Mouse (Mus musculus) ES-Bruce4 (cell line): ENCODE results near the gene Agpat3. TPM values are rescaled to one million over a fixed set of nuclear protein-coding genes. Genes with fewer than 3 reads are reported as not detected.
A peak's percentile ranks its signal among the peaks of the same experiment; 100 is the strongest.

Source experiments
- H3K27ac ChIP-seq: 2 replicates; pipeline ENCODE4 v1.5.1; 2012; ENCODE audit warnings: low read length, inconsistent platforms; ENCODE audit not compliant: insufficient read depth
- H3K27me3 ChIP-seq: 2 replicates; pipeline ENCODE4 v1.6.1; 2012; ENCODE audit warnings: mild to moderate bottlenecking, low read length, inconsistent platforms; ENCODE audit not compliant: control insufficient read depth, poor library complexity, insufficient read depth, severe bottlenecking
- H3K36me3 ChIP-seq: 2 replicates; pipeline ENCODE4 v1.6.1; 2012; ENCODE audit warnings: inconsistent platforms, mild to moderate bottlenecking, low read length, moderate library complexity; ENCODE audit not compliant: control insufficient read depth, poor library complexity, insufficient read depth, severe bottlenecking
- H3K4me1 ChIP-seq: one replicate; pipeline ENCODE4 v1.8.1; 2011; ENCODE audit warnings: low read length; ENCODE audit not compliant: control insufficient read depth, insufficient read depth
- H3K4me3 ChIP-seq: 2 replicates; pipeline ENCODE4 v1.5.1; 2011; ENCODE audit warnings: low read depth, mild to moderate bottlenecking, low read length
- H3K9ac ChIP-seq: 2 replicates; pipeline ENCODE4 v1.6.1; 2012; ENCODE audit warnings: low read depth, mild to moderate bottlenecking, inconsistent platforms; ENCODE audit not compliant: poor library complexity, severe bottlenecking
- H3K9me3 ChIP-seq: replicated peaks from 2 replicates; pipeline ENCODE4 v1.6.1; 2012; ENCODE audit warnings: mild to moderate bottlenecking, low read length, inconsistent platforms; ENCODE audit not compliant: control insufficient read depth, poor library complexity, insufficient read depth, severe bottlenecking
- CTCF ChIP-seq: IDR thresholded peaks from one replicate; pipeline ENCODE4 v1.8.1; 2011; ENCODE audit warnings: low read depth, low read length
- EP300 ChIP-seq: IDR thresholded peaks from 2 replicates; pipeline ENCODE4 v1.6.1; 2011; ENCODE audit warnings: low read depth, low read length; ENCODE audit not compliant: insufficient read depth
- POLR2A ChIP-seq: IDR thresholded peaks from one replicate; pipeline ENCODE4 v1.8.1; 2011; ENCODE audit warnings: low read length; ENCODE audit not compliant: insufficient read depth
- polyA plus RNA-seq: library from polyadenylated mRNA; stranded (reverse); fragments of >200 nt; gene quantifications from 2 replicates; pipeline ENCODE4 v1.2.4, GENCODE M21; 2011; ENCODE audit warnings: low read depth; ENCODE audit not compliant: missing spikeins, insufficient read depth, insufficient read length

Agpat3 gene
- polyA plus RNA-seq, 1 experiment, result 56.0 TPM

- peak overlapping the region; percentile 84 for H3K9ac ChIP-seq
- no peak overlapping the region for H3K27ac ChIP-seq
- H3K4me1 ChIP-seq, result no peaks in the 10 kb centered on the region
- no peak for TF ChIP-seq POLR2A
- no peak for TF ChIP-seq CTCF
- no peak for TF ChIP-seq EP300
- no peaks in the 10 kb centered on the region for H3K27me3 ChIP-seq
- no peaks in the 10 kb centered on the region for H3K36me3 ChIP-seq
- H3K4me3 ChIP-seq, result peak overlapping the region; percentile 78
- H3K9me3 ChIP-seq, result no peaks in the 10 kb centered on the region
These were observed 108.2 kb downstream of the Agpat3 start for GRCm38 (mm10) chr10:78244058-78244437.

DNA sequence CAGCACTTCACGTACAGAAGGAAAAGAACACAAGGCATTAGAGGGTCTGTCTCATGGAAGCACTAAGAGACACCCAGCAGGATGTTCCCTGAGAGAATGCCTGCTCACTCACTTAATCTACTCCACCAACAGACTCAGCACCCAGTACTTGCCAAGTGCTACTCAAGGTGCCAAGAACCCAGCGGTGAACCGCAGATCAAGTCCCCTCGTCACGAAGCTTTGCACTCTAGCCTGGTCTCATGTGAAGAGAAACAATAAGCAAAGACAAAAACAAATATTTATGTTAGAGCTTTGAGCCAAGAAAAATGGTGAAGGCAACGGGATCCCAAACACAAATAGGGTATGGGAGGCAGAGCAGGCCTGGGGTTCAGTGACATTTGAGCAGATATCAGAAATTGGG is 113.4 kb downstream of the Agpat3 start:
- no peak overlapping the region for H3K4me3 ChIP-seq
- TF ChIP-seq CTCF, result no peak
- TF ChIP-seq EP300, result no peak
- TF ChIP-seq POLR2A, result no peak
- no peaks in the 10 kb centered on the region for H3K4me1 ChIP-seq
- no peak overlapping the region for H3K27ac ChIP-seq
- no peaks in the 10 kb centered on the region for H3K27me3 ChIP-seq
- H3K9me3 ChIP-seq, result no peaks in the 10 kb centered on the region
- H3K9ac ChIP-seq, result no peak overlapping the region
- H3K36me3 ChIP-seq, result no peaks in the 10 kb centered on the region

GRCm38 (mm10) chr10:78238297-78238696 is 114.0 kb downstream of the Agpat3 start:
- H3K36me3 ChIP-seq, result no peaks in the 10 kb centered on the region
- H3K9ac ChIP-seq, result no peak overlapping the region
- H3K27ac ChIP-seq, result no peak overlapping the region
- H3K9me3 ChIP-seq, result no peaks in the 10 kb centered on the region
- H3K4me3 ChIP-seq, result no peak overlapping the region
- H3K4me1 ChIP-seq, result no peaks in the 10 kb centered on the region
- TF ChIP-seq POLR2A (no peak), EP300 (no peak), CTCF (no peak)
- no peaks in the 10 kb centered on the region for H3K27me3 ChIP-seq

- H3K4me3 ChIP-seq, result no peak overlapping the region
These were observed 114.5 kb downstream of the Agpat3 start for GRCm38 (mm10) chr10:78237809-78238208.

DNA sequence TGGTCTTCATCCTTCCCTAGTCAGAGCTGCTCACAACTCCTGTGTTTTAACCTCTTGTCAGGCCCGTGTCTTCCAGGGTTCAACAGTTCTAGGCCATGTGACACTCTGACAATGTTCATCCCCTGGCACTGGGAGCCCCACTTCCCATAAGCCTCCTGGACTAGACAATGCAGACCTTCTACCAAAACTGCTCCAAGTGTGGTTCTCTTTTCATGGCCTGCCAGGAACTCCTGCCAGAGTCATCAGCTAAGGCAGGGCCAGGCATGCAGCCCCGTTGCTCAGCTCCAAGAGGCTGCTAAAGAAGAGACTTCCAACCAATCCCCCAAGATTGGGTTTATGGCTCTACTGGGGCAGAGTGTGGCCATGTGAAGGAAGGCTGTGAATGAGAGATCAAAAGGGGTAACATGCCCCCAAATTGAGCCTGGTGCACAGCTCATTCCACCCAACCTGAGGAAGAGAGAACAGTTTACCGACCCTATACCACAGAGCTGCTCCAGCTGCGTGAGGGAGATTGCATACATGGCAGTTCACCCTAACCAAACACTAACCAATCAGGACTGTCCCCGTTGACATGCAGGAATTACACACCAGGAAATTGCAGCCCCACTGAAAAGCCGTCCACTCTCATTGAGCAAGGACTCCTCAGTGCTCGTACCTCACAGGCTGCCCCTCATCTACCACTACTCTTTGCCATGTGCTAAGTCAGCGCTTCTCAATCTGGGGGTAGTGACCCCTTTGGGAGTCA is 115.2 kb downstream of the Agpat3 start:
- H3K9ac ChIP-seq, result no peak overlapping the region
- TF ChIP-seq CTCF, result no peak
- TF ChIP-seq POLR2A, result no peak
- TF ChIP-seq EP300, result no peak
- no peaks in the 10 kb centered on the region for H3K27me3 ChIP-seq
- H3K36me3 ChIP-seq, result no peaks in the 10 kb centered on the region
- H3K4me1 ChIP-seq, result no peaks in the 10 kb centered on the region
- H3K4me3 ChIP-seq, result no peak overlapping the region
- no peaks in the 10 kb centered on the region for H3K9me3 ChIP-seq
- H3K27ac ChIP-seq, result no peak overlapping the region

More at GRCm38 (mm10) chr10:78237809-78238208, 114.5 kb downstream of the Agpat3 start:
- Histone ChIP-seq H3K36me3 (no peaks in the 10 kb centered on the region), H3K27me3 (no peaks in the 10 kb centered on the region), H3K9ac (no peak overlapping the region), H3K9me3 (no peaks in the 10 kb centered on the region), H3K4me1 (no peaks in the 10 kb centered on the region), H3K27ac (no peak overlapping the region)
- TF ChIP-seq EP300 (no peak), CTCF (no peak), POLR2A (no peak)

- no peak overlapping the region for H3K4me3 ChIP-seq
- H3K27ac ChIP-seq, result no peak overlapping the region
- no peak overlapping the region for H3K9ac ChIP-seq
- no peaks in the 10 kb centered on the region for H3K36me3 ChIP-seq
- H3K4me1 ChIP-seq, result no peaks in the 10 kb centered on the region
- no peaks in the 10 kb centered on the region for H3K27me3 ChIP-seq
- H3K9me3 ChIP-seq, result no peaks in the 10 kb centered on the region
- TF ChIP-seq POLR2A, result no peak
- TF ChIP-seq EP300, result no peak
- TF ChIP-seq CTCF, result no peak
These were observed 118.5 kb downstream of the Agpat3 start for GRCm38 (mm10) chr10:78233756-78234155.
